Mouse (Mus musculus) heart, postnatal 0 days (tissue): ENCODE measurements around the gene Sik3.

ENCODE experiments used
- CTCF ChIP-seq: IDR thresholded peaks from 2 replicates; pipeline ENCODE4 v1.5.1; 2016; ENCODE audit warnings: antibody characterized with exemption, control low read depth, low read depth
- EP300 ChIP-seq: IDR thresholded peaks from 2 replicates; pipeline ENCODE4 v1.6.1; 2016; ENCODE audit warnings: antibody characterized with exemption, low read depth

DNA sequence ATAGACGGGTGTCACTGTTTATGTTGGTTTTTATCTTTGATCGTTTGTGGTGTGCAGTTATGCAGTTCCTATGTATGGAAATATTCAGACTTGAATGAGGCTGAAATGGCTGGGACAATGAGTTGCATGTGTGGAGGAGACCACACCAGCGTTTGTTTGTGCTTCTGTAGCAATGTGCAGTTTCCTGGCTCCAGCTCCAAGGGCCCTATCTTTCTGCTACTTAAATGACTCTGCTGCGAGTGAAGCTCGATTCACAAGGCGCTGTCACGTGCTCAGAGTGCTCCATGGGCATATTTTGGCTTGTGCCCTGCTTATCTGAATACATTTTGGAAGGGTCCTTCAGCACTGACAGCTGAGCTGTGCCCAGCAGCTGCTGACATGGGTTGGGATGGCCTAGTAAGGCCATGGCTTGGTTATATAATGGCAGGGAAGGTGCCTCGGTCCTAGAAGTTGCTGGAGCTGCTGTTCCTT lies 2.5 kb downstream of the Sik3 start:
- TF ChIP-seq CTCF (no peak; the same call in 1 of the 2 replicates), EP300 (no peak)
